Mouse (Mus musculus) lung, postnatal 0 days (tissue): ENCODE measurements around the gene Hebp2.

Experiments used
- CTCF ChIP-seq: IDR thresholded peaks from 2 replicates; pipeline ENCODE4 v1.5.1; 2016; ENCODE audit warnings: antibody characterized with exemption, mild to moderate bottlenecking
- EP300 ChIP-seq: IDR thresholded peaks from 2 replicates; pipeline ENCODE4 v1.6.1; 2016; ENCODE audit warnings: antibody characterized with exemption, mild to moderate bottlenecking, control low read depth

GRCm38 (mm10) chr10:18547381-18547780 lies 1.5 kb upstream of the Hebp2 start:
- no peak for TF ChIP-seq CTCF
- no peak for TF ChIP-seq EP300
